Mouse (Mus musculus) forebrain, embryonic 10.5 days (tissue): Measurements from ENCODE around the gene Dapk1. TPM values are rescaled to one million over a fixed set of nuclear protein-coding genes. Genes with fewer than 3 reads are reported as not detected.

Experiments
- DNase-seq: peaks from one replicate; pipeline ENCODE4 v3.0.0-alpha.2; 2017; ENCODE audit warnings: low spot score; ENCODE audit errors: extremely low spot score
- H3K27ac ChIP-seq: fragments of 300-500 bp; sonication (generic); 2 replicates; pipeline ENCODE4 v1.5.1; 2016; ENCODE audit warnings: mild to moderate bottlenecking
- H3K27me3 ChIP-seq: fragments of 300-500 bp; sonication (generic); 2 replicates; pipeline ENCODE4 v1.6.1; 2016; ENCODE audit warnings: mild to moderate bottlenecking; ENCODE audit not compliant: poor library complexity, severe bottlenecking
- H3K36me3 ChIP-seq: fragments of 300-500 bp; sonication (generic); replicated peaks from 2 replicates; pipeline ENCODE4 v1.6.1; 2016; ENCODE audit warnings: mild to moderate bottlenecking, moderate library complexity
- H3K4me1 ChIP-seq: fragments of 300-500 bp; sonication (generic); 2 replicates; pipeline ENCODE4 v1.6.1; 2016
- H3K4me3 ChIP-seq: fragments of 300-500 bp; sonication (generic); 2 replicates; pipeline ENCODE4 v1.5.1; 2016; ENCODE audit warnings: mild to moderate bottlenecking, moderate library complexity
- H3K9me3 ChIP-seq: fragments of 300-500 bp; sonication (generic); 2 replicates; pipeline ENCODE4 v1.6.1; 2016; ENCODE audit warnings: mild to moderate bottlenecking, moderate library complexity
- WGBS: fragments of 180-500 bp; shearing (Covaris S2); methylation state at CpG from one replicate; pipeline ENCODE4 v1.1.7; 2016; 5-methylcytosine and 5-hydroxymethylcytosine counted together
- polyA plus RNA-seq: library from polyadenylated mRNA; unstranded; fragments of >200 nt; fragmentation: Nextera tagmentation; extraction: Ambion mirVana; gene quantifications from 2 replicates; pipeline ENCODE4 v1.2.1, GENCODE M21; 2016

Dapk1 gene
- 18.0 and 18.7 TPM in 2 replicates for polyA plus RNA-seq

DNA sequence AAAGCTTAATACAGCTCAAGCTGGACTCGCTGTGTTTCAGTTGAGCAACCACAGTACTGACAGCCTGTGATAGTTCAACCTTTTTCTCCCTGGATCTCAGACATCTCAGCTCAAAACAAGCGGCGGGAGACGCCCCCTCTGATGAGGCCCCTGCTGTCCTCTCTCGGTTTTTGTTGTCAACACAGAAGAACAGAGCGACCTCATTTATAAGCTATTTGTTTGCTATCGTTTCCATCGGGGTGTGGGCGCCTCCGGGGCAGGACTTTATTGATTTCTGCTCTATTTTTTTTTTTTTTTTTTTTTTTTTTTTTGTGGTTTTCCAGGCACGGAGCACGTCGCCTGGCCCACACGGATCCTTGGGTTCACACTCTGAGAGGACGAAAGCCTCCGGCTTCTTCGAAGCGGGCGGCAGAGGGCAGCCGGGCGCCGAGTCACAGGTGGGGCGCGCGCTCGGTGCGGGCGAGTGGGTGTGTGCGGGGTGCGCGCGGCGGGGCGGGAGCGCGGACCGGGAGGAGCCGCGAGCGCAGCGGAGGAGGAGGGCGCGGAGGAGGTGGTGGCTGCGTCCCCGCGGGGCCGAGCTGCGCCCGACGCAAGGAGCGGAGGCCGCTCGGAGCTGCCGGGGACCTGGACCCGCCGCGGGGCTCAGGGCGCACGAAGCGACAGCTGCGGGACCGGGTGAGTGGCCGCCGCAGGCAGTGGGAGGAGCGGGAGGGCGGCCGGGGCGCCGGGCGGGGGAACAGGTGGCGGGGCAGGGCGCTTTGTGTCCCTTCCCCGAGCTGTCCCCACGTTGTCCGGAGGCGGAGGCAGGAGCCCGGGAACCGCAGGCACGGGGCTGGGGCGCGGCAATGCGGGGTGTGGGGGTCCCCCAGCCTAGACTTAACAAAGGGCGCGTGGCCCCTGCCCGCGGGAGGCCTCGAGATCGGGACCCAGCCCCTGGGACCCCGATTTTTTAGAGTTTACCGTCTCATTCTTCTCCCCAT lies at the start of gene Dapk1:
Gene Dapk1 (plus strand): TSS at position 512 of the 980 bp plus-strand sequence.
- no peaks in the 10 kb centered on the region for H3K27me3 ChIP-seq
- peak within 1 kb of the TSS; percentile 85 for H3K4me3 ChIP-seq
- no peaks in the 10 kb centered on the region; the same call in 1 of the 2 replicates for H3K9me3 ChIP-seq
- H3K27ac ChIP-seq, result peak within 1 kb of the TSS; percentile 96
- DNase-seq, result peak; percentile 78
- peaks cover 28% of the 10 kb centered on the region for H3K36me3 ChIP-seq
- under 1% methylated on average over 86 of the region's 90 CpGs for WGBS
- H3K4me1 ChIP-seq, result peaks cover 26% of the 10 kb centered on the region

GRCm38 (mm10) chr13:60553326-60553725 lies 48.4 kb upstream of the Dapk1 start:
- WGBS, result 75% methylated on average over 3 of the region's 3 CpGs
- no peak for DNase-seq
- Histone ChIP-seq H3K36me3 (no peaks in the 10 kb centered on the region), H3K27me3 (no peaks in the 10 kb centered on the region), H3K4me1 (peaks cover 10% of the 10 kb centered on the region; the same call in 1 of the 2 replicates), H3K4me3 (no peak overlapping the region), H3K9me3 (no peaks in the 10 kb centered on the region), H3K27ac (no peak overlapping the region)

- Histone ChIP-seq H3K27me3 (no peaks in the 10 kb centered on the region), H3K4me3 (no peak overlapping the region), H3K27ac (no peak overlapping the region), H3K4me1 (peaks cover 10% of the 10 kb centered on the region; the same call in 1 of the 2 replicates), H3K9me3 (no peaks in the 10 kb centered on the region), H3K36me3 (no peaks in the 10 kb centered on the region)
- no peak for DNase-seq
These were observed 45.3 kb upstream of the Dapk1 start for GRCm38 (mm10) chr13:60556476-60556875.

GRCm38 (mm10) chr13:60556911-60557310 lies 44.8 kb upstream of the Dapk1 start:
- H3K4me3 ChIP-seq, result no peak overlapping the region
- peaks cover 10% of the 10 kb centered on the region; the same call in 1 of the 2 replicates for H3K4me1 ChIP-seq
- H3K9me3 ChIP-seq, result no peaks in the 10 kb centered on the region
- no peaks in the 10 kb centered on the region for H3K36me3 ChIP-seq
- H3K27me3 ChIP-seq, result no peaks in the 10 kb centered on the region
- DNase-seq, result no peak
- H3K27ac ChIP-seq, result no peak overlapping the region

DNA sequence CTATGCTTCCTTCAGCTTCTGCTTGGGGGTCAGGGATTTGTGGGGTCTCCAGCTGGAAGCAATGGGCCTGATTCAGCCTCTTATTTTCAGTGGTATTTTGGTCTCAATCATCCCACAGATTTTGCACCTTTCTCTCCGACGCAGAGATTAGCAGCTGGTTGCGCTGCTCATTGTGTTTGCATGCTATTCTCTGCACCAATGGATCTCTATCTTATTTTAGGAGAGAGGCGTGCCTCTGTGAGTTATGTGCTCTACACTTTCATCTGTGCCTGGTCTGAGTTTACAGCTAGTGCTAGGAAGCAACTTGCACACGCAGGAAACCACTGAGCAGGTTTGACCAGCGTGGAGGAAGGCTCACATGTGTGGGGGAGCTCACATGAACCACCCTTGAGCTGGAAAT lies 37.4 kb upstream of the Dapk1 start:
- DNase-seq, result no peak
- Histone ChIP-seq H3K36me3 (no peaks in the 10 kb centered on the region), H3K4me1 (peaks cover 6% of the 10 kb centered on the region; the same call in 1 of the 2 replicates), H3K4me3 (no peak overlapping the region), H3K27ac (no peak overlapping the region), H3K9me3 (no peaks in the 10 kb centered on the region), H3K27me3 (no peaks in the 10 kb centered on the region)
- WGBS, result 79% methylated on average over 6 of the region's 6 CpGs

DNA sequence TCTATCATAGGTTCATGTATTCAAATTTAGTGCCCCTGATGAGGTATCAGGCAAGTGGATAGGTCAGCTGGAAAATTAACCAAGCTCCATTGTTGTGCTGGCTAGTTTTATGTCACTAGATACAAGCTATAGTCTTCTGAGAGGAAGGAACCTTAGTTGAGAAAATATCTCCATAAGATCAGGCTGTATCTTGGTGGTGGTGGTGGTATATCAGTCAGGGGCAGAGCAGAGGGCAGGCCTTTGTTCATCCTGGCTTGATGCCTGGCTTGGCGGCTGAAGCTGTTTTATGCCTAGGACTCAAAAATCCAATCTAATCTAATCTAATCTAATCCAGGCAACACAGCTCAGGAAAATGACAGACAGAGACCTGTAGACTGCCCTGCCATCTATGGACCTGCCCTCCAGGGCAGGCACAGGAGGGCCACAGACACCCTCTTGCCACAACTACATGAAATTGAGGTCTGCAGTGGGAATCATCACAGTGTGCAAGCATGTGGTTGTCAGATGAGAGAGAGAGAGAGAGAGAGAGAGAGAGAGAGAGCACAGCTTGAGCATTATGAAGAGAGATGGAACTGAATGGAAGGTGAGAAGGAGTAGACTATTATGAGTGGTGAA lies 32.7 kb upstream of the Dapk1 start:
- Histone ChIP-seq H3K36me3 (no peaks in the 10 kb centered on the region), H3K4me3 (no peak overlapping the region), H3K9me3 (no peaks in the 10 kb centered on the region), H3K4me1 (peaks cover 5% of the 10 kb centered on the region; the same call in 1 of the 2 replicates), H3K27me3 (no peaks in the 10 kb centered on the region), H3K27ac (no peak overlapping the region)
- 84% methylated on average over 1 of the region's 1 CpGs for WGBS
- no peak for DNase-seq

- Histone ChIP-seq H3K4me3 (no peak overlapping the region), H3K9me3 (no peaks in the 10 kb centered on the region), H3K36me3 (no peaks in the 10 kb centered on the region), H3K27me3 (no peaks in the 10 kb centered on the region), H3K4me1 (no peaks in the 10 kb centered on the region), H3K27ac (no peak overlapping the region)
- DNase-seq, result no peak
- WGBS, result 96% methylated on average over 1 of the region's 1 CpGs
These were observed 32.2 kb upstream of the Dapk1 start for GRCm38 (mm10) chr13:60569549-60569941.

GRCm38 (mm10) chr13:60573541-60573940 lies 28.2 kb upstream of the Dapk1 start:
- no peak for DNase-seq
- Histone ChIP-seq H3K36me3 (no peaks in the 10 kb centered on the region), H3K27me3 (no peaks in the 10 kb centered on the region), H3K4me3 (no peak overlapping the region), H3K27ac (no peak overlapping the region), H3K9me3 (no peaks in the 10 kb centered on the region), H3K4me1 (peaks cover 3% of the 10 kb centered on the region; the same call in 1 of the 2 replicates)
- 86% methylated on average over 3 of the region's 3 CpGs for WGBS

DNA sequence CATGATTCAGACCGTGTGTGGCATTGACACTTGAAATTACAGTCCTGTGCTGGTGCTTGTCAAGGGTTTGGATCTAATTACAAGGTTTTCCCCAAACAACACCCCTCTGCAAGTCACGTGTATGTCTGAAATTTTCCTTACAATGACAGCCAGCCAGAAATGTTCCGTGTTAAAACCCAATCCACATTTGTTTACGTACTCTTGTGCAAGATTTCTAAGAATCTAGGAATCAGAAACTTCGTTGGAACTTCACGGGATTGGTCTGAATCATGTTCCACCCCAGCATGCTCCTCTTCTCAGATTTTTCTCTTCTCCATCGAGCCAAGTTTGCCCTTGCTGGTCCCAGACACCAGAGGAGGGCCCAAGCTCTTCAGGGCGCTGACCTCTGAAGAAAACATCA lies 27.8 kb upstream of the Dapk1 start:
- Histone ChIP-seq H3K4me3 (no peak overlapping the region), H3K4me1 (peaks cover 3% of the 10 kb centered on the region; the same call in 1 of the 2 replicates), H3K9me3 (no peaks in the 10 kb centered on the region), H3K27ac (no peak overlapping the region), H3K27me3 (no peaks in the 10 kb centered on the region), H3K36me3 (no peaks in the 10 kb centered on the region)
- WGBS, result 83% methylated on average over 8 of the region's 8 CpGs
- no peak for DNase-seq

DNA sequence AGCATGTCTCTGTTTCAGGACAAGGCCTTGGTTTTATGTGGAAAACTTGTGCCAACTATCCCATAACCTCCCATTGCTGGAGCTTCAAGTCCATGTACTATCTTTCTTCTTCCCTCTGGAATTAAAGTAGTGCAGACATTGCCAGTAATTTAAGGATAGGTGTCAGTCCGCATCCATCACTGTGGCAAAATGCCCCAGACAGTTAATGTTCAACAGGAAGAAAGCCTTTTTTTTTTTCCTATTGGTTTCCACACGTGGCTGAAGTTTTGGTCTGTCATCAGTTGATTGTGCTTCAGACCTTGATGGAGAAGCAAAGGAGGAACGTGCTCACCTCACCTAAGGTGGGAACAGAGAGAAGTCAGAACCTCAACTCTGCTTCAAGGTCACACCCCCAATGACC lies 23.2 kb upstream of the Dapk1 start:
- Histone ChIP-seq H3K4me3 (no peak overlapping the region), H3K27ac (no peak overlapping the region)
- 83% methylated on average over 3 of the region's 3 CpGs for WGBS

DNA sequence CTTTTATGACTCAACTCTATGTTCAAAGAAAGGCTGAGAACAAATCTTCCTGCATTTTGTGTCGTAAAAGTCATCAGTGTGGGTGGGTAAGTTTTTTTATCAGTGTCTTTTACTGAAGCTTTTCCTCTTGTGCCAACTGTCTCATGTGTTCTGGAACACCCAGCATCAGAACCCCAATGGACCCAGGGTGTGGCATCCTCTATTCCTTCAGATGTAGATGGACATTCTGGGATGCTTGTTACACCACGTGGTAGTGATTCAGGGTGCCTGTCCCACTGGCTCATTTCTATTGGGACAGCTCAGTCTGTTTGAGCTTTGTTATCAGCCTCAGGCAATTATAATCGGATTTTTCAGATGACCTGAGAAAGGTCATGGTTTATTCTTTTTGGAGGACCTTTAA lies 6.9 kb upstream of the Dapk1 start:
- Histone ChIP-seq H3K9me3 (peaks cover 8% of the 10 kb centered on the region; the same call in 1 of the 2 replicates), H3K4me1 (no peaks in the 10 kb centered on the region), H3K27ac (no peak overlapping the region), H3K27me3 (no peaks in the 10 kb centered on the region), H3K4me3 (no peak overlapping the region), H3K36me3 (no peaks in the 10 kb centered on the region)
- 81% methylated on average over 3 of the region's 3 CpGs for WGBS
- no peak for DNase-seq

More for the DNA sequence above, 23.2 kb upstream of the Dapk1 start:
- Histone ChIP-seq H3K27me3 (no peaks in the 10 kb centered on the region), H3K36me3 (no peaks in the 10 kb centered on the region), H3K4me1 (peaks cover 3% of the 10 kb centered on the region; the same call in 1 of the 2 replicates), H3K9me3 (no peaks in the 10 kb centered on the region)
- DNase-seq, result no peak

- DNase-seq, result no peak
- Histone ChIP-seq H3K27me3 (no peaks in the 10 kb centered on the region), H3K4me1 (no peaks in the 10 kb centered on the region), H3K9me3 (peaks cover 8% of the 10 kb centered on the region; the same call in 1 of the 2 replicates), H3K4me3 (no peak overlapping the region), H3K36me3 (no peaks in the 10 kb centered on the region), H3K27ac (no peak overlapping the region)
- WGBS, result 95% methylated on average over 6 of the region's 6 CpGs
These were observed 6.2 kb upstream of the Dapk1 start for GRCm38 (mm10) chr13:60595519-60595918.
